Mouse (Mus musculus) heart, embryonic 14.5 days (tissue): ENCODE results near the gene Gclm. TPM values are rescaled to one million over a fixed set of nuclear protein-coding genes. Genes with fewer than 3 reads are reported as not detected.
A peak's percentile ranks its signal among the peaks of the same experiment; 100 is the strongest.

Experiments
- ATAC-seq: fragments of 200-750 bp; cut with Nextera tagmentation; 2 replicates; pipeline ENCODE4 v1.8.0; 2017; ENCODE audit warnings: low read depth, moderate TSS enrichment; ENCODE audit not compliant: insufficient number of reproducible peaks, insufficient read depth, low FRiP score
- H3K27ac ChIP-seq, 2 experiments: fragments of 200-500 bp in 1 of 2; fragments of 300-500 bp in 1 of 2; sonication (generic) in 1 of 2; replicated peaks in 1 of 2; 2 replicates each; pipeline ENCODE4 v1.5.1; 2012 to 2014; ENCODE audit warnings: low read depth in 2 of 2, low read length in 2 of 2, control low read depth in 1 of 2, mild to moderate bottlenecking in 1 of 2, mixed read lengths in 1 of 2; ENCODE audit not compliant: control insufficient read depth in 1 of 2, insufficient read depth in 1 of 2
- H3K27me3 ChIP-seq: fragments of 300-500 bp; sonication (generic); 2 replicates; pipeline ENCODE4 v1.6.1; 2014; ENCODE audit warnings: mild to moderate bottlenecking, low read length, control low read depth; ENCODE audit not compliant: control insufficient read depth, insufficient read depth
- H3K36me3 ChIP-seq: fragments of 300-500 bp; sonication (generic); 2 replicates; pipeline ENCODE4 v1.6.1; 2014; ENCODE audit warnings: mild to moderate bottlenecking, control low read depth, low read length, mixed read lengths; ENCODE audit not compliant: control insufficient read depth, insufficient read depth
- H3K4me1 ChIP-seq, 2 experiments: fragments of 200-500 bp in 1 of 2; fragments of 300-500 bp in 1 of 2; sonication (generic) in 1 of 2; 2 replicates each; pipeline ENCODE4 v1.6.1; 2012 to 2014; ENCODE audit warnings: low read length in 2 of 2, control low read depth in 1 of 2, mixed read lengths in 1 of 2; ENCODE audit not compliant: control insufficient read depth in 2 of 2, insufficient read depth in 2 of 2
- H3K4me2 ChIP-seq: fragments of 300-500 bp; sonication (generic); 2 replicates; pipeline ENCODE4 v1.6.1; 2014; ENCODE audit warnings: mild to moderate bottlenecking, low read length
- H3K4me3 ChIP-seq, 2 experiments: fragments of 200-500 bp in 1 of 2; fragments of 300-500 bp in 1 of 2; sonication (generic) in 1 of 2; 2 replicates each; pipeline ENCODE4 v1.5.1; 2012 to 2014; ENCODE audit warnings: low read length in 2 of 2, mild to moderate bottlenecking in 2 of 2, control low read depth in 1 of 2, low read depth in 1 of 2, moderate library complexity in 1 of 2; ENCODE audit not compliant: control insufficient read depth in 1 of 2, insufficient read depth in 1 of 2
- H3K9ac ChIP-seq: fragments of 300-500 bp; sonication (generic); 2 replicates; pipeline ENCODE4 v1.6.1; 2014; ENCODE audit warnings: mild to moderate bottlenecking, low read length
- H3K9me3 ChIP-seq: fragments of 300-500 bp; sonication (generic); 2 replicates; pipeline ENCODE4 v1.6.1; 2016; ENCODE audit warnings: low read length, control low read depth; ENCODE audit not compliant: control insufficient read depth
- WGBS: fragments of 180-500 bp; shearing (Covaris S2); extraction: QIAGEN DNeasy Blood & Tissue Kit; methylation state at CpG from one replicate; pipeline ENCODE4 v1.1.7; 2014; 5-methylcytosine and 5-hydroxymethylcytosine counted together
- microRNA counts: library from miRNA; unstranded; fragments of <30 nt; microRNA quantifications from one replicate; lab custom pipeline; 2016
- microRNA-seq: library from miRNA; unstranded; fragments of <30 nt; microRNA quantifications from one replicate; pipeline ENCODE4, GENCODE M21; 2016
- polyA plus RNA-seq: library from polyadenylated mRNA; unstranded; fragments of >200 nt; fragmentation: Nextera tagmentation; extraction: Ambion mirVana; gene quantifications from 2 replicates; pipeline ENCODE4 v1.2.1, GENCODE M21; 2014

Gclm gene
- polyA plus RNA-seq, 1 experiment from 2014 or later = 69.3 TPM

DNA sequence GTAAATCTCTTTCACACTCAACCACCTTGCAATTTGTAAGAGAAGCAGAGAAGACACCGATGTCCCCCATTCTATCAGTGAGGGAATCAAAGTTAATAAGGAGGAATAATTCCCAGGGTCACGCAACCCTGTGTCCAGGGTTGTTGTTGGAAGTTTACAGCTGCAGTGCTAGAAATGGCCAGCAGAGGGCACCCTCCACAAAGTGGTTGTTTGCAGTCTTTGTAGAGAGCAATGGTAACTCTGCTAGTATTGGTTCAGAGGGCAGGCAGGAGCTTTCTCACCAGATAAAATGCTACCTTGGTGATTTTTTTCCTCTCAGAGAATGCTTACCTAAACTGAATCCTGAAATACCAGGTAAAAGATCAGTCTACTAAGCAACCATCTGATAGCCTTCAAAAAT lies 66.7 kb downstream of the Gclm start:
- WGBS = 18% methylated on average over 2 of the region's 2 CpGs
- Histone ChIP-seq H3K4me3 (no peak overlapping the region), H3K27me3 (peaks cover 62% of the 10 kb centered on the region), H3K36me3 (no peaks in the 10 kb centered on the region), H3K4me1 (peaks cover 7 to 12% of the 10 kb centered on the region in 2 experiments), H3K4me2 (no peak overlapping the region), H3K9ac (no peak overlapping the region), H3K9me3 (no peaks in the 10 kb centered on the region), H3K27ac (no peak overlapping the region)
- no peak for ATAC-seq

DNA sequence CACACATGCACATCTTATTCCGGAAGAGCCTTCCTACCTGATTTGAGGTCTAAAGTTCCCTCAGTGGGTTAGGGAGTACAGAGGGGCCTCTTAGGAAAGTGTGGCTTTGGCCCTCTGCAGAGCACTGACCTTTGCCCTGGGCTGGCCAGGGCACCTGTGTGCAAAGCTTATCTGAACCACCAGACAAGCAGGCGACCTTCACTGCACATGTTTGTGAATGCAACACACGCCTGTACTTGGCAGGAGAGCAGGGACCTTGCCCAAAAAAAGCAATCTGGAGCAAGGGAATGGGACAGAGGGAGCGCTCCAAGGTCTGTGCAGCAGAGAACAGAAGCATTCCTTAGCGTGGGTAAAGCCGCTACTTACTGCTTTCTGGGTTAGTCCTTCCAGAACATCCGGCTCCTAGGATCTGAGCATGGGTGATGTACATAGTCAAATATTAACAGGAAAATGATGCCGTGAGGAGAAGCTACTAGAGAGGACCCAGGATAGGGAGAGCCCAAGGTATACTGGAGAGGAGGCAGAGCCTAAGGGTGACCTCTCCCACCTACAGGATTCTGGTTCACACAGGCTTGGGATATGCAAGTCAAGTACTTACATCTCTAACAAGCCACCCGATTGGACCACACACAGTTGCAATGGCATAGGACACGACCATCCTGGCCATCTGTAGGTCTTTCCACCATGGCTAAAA lies 67.7 kb downstream of the Gclm start:
- no peak overlapping the region for H3K4me2 ChIP-seq
- no peak overlapping the region for H3K27ac ChIP-seq
- no peak for ATAC-seq
- no peak overlapping the region for H3K9ac ChIP-seq
- H3K4me1 ChIP-seq = peaks cover 7 to 12% of the 10 kb centered on the region in 2 experiments
- no peaks in the 10 kb centered on the region for H3K9me3 ChIP-seq
- peaks cover 61% of the 10 kb centered on the region for H3K27me3 ChIP-seq
- WGBS = 66% methylated on average over 10 of the region's 10 CpGs
- no peaks in the 10 kb centered on the region for H3K36me3 ChIP-seq
- no peak overlapping the region for H3K4me3 ChIP-seq

DNA sequence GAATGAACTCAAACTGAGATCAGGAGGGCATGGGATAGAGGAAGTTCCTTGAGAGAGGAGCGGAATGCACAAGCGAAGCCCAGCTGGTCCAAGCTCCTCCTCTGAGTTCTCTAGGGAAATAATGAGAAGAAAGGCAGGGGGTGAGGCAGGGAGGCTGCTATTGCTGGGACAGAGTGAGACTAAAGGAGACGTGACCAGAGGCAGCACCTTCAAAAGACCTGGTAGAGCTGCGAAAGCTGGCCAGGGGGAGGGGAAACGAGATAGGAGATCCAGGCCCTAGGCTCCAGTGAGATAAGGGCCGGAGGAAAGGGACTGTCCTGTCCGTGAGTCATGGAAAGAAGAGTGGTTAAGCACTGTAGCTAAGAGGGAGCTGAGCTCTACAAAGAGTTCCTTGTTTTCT lies 68.6 kb downstream of the Gclm start:
- no peak overlapping the region for H3K9ac ChIP-seq
- no peak overlapping the region for H3K27ac ChIP-seq
- H3K4me3 ChIP-seq = no peak overlapping the region
- no peak for ATAC-seq
- no peak overlapping the region for H3K4me2 ChIP-seq
- no peaks in the 10 kb centered on the region for H3K36me3 ChIP-seq
- peaks cover 65% of the 10 kb centered on the region for H3K27me3 ChIP-seq
- 15% methylated on average over 7 of the region's 7 CpGs for WGBS
- H3K9me3 ChIP-seq = no peaks in the 10 kb centered on the region
- peaks cover 7 to 12% of the 10 kb centered on the region in 2 experiments for H3K4me1 ChIP-seq

DNA sequence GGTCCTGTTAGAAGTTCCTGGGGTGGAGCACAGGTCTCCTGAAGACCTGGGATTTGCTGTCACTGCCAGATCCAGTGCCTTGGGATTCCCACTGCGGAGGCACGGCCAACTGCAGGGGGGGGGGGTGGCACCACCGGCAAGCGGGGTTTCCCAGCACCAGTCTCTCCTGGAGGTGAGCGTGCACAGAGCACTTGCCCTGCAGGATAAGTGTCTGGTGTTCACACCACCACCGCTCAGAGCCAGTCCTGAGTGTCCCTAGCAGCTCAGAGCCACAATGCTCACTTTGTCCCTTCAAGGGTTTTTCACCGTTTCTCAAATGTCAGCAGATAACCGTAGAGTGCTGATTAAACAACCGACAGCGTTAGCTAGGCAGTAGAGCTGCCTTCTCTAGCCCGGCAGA lies 71.3 kb downstream of the Gclm start:
- no peaks in the 10 kb centered on the region for H3K36me3 ChIP-seq
- H3K27ac ChIP-seq = no peak overlapping the region
- 5% methylated on average over 11 of the region's 11 CpGs for WGBS
- H3K4me1 ChIP-seq = peaks cover 7 to 12% of the 10 kb centered on the region in 2 experiments
- H3K9me3 ChIP-seq = no peaks in the 10 kb centered on the region
- H3K4me3 ChIP-seq = peak overlapping the region in 1 of 2 experiments; percentile 3; a peak in 1 of 4 replicates
- peaks cover 72% of the 10 kb centered on the region for H3K27me3 ChIP-seq
- no peak for ATAC-seq
- H3K4me2 ChIP-seq = peak overlapping the region; percentile 50
- no peak overlapping the region for H3K9ac ChIP-seq

DNA sequence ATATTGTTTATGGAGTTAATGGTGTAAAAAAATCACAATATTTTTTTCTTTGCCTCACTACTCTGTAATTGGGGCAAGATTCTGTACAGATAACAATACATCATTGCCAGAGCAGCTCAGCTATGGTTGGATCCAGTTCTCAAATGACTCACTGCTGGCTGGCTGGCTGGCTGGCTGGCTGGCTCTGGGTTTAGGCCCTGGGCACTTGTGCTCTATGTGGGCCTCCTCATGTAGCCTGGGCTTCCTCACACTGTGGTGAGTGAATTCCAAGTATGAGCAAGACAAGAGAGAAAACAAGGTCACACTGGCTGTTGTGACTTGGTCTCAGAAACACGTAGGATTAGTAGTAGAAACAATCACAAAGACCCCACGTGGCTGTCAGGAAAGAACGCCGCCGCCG lies 72.0 kb downstream of the Gclm start:
- no peaks in the 10 kb centered on the region for H3K36me3 ChIP-seq
- H3K9ac ChIP-seq = no peak overlapping the region
- 82% methylated on average over 6 of the region's 6 CpGs for WGBS
- no peak overlapping the region for H3K27ac ChIP-seq
- no peak overlapping the region for H3K4me3 ChIP-seq
- H3K9me3 ChIP-seq = no peaks in the 10 kb centered on the region
- no peak overlapping the region for H3K4me2 ChIP-seq
- ATAC-seq = no peak
- H3K4me1 ChIP-seq = peaks cover 7 to 12% of the 10 kb centered on the region in 2 experiments
- peaks cover 75% of the 10 kb centered on the region for H3K27me3 ChIP-seq

MicroRNAs encoded within 50 kb of the gene (microRNA counts, 519-probe panel; counts per million panel counts)
- microRNA mmu-miR-760 (lab: Ali Mortazavi, UCI) = 322 counts per million, percentile 70 among the panel's probes with 10 or more counts

Small RNAs within 50 kb of the gene (microRNA-seq; reads per million reads assigned to microRNA genes)
- not detected for gene Gm22903
- 38.6 reads per million, percentile 39 among the genes with 10 or more reads in this experiment for gene Mir760

Other genes with a start within 250 kb of the Gclm start
- gene Abca4, start 201.1 kb upstream of the Gclm start, polyA plus RNA-seq = 3.6 and 3.9 TPM in 2 replicates
- 41.1 and 42.9 TPM in 2 replicates for gene Dnttip2, start 28.8 kb downstream of the Gclm start, polyA plus RNA-seq
- 2.7 and 2.8 TPM in 2 replicates for gene Bcar3, start 48.6 kb downstream of the Gclm start, polyA plus RNA-seq